10 mouse cellular contexts compared by ENCODE assay signal in the genomic region with DNA sequence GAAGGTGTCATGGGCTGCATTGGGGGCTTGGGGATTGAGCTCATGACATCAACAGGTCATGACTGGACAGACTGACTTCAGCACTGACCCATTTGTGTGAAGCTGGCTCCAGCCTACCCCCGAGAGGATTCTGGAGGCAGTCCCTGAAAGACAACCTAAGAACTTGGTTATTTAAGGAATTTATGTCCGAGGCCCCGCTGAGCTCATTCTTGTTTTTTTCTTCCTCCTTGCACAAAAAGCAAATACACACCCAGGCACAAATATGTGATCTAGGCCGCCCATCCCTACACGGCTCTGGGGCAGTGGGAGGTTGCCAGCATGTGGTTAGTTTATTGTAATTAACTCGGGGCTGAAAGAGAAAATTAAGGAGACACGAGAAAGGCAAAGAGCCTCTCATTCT. TPM values are rescaled to one million over a fixed set of nuclear protein-coding genes. Genes with fewer than 3 reads are reported as not detected.
DNase-seq lines count a peak whose midpoint lies in the region; ATAC-seq and TF ChIP-seq lines count a peak whose summit lies in the region.
"Had no signal": no experiment of that assay in that cellular context is flagged by ENCODE, and none has a peak within 500 bp of the region (broad histone marks: within the 10 kb centered on the region; RNA-seq: fewer than 3 reads in every experiment).

No protein-coding gene starts in this region.

- TF ChIP-seq EP300 in stomach, postnatal 0 days (optimal IDR thresholded peaks at IDR 0.05): no peak

- H3K9ac ChIP-seq in stomach, postnatal 0 days (ENCODE audit: low read length): no peak overlapping the region
- H3K9ac ChIP-seq: neural tube, embryonic 13.5 days had no signal

- no peaks in the 10 kb centered on the region for H3K27me3 ChIP-seq in limb, embryonic 10.5 days (ENCODE audit: low read depth, poor library complexity, severe bottlenecking)
- no peaks in the 10 kb centered on the region for H3K27me3 ChIP-seq in stomach, postnatal 0 days (ENCODE audit: control insufficient read depth, insufficient read depth, low read length)
- H3K27me3 ChIP-seq: neural tube, embryonic 13.5 days had no signal

- H3K9me3 ChIP-seq in limb, embryonic 10.5 days (replicated peaks): no peaks in the 10 kb centered on the region
- H3K9me3 ChIP-seq in stomach, postnatal 0 days (ENCODE audit: control insufficient read depth, low read length): no peaks in the 10 kb centered on the region
- H3K9me3 ChIP-seq: neural tube, embryonic 13.5 days had no signal

- peaks cover 30% of the 10 kb centered on the region for H3K4me1 ChIP-seq in limb, embryonic 10.5 days
- peaks cover 3% of the 10 kb centered on the region; the same call in 1 of the 2 replicates for H3K4me1 ChIP-seq in stomach, postnatal 0 days (replicated peaks; ENCODE audit: control insufficient read depth, insufficient read depth)

- no peak overlapping the region for H3K4me2 ChIP-seq in stomach, postnatal 0 days (replicated peaks; ENCODE audit: low read depth)
- H3K4me2 ChIP-seq: neural tube, embryonic 13.5 days had no signal

- ATAC-seq in stomach, postnatal 0 days (ENCODE audit: low FRiP score, low TSS enrichment): peak; percentile 57

- peak overlapping the region; percentile 70 for H3K27ac ChIP-seq in gastrocnemius, adult 2 months
- 0 out of 2 replicates have a peak overlapping the region, but pooled peaks have one; percentile 10 for H3K27ac ChIP-seq in limb, embryonic 10.5 days
- H3K27ac ChIP-seq in stomach, postnatal 0 days (replicated peaks): peak overlapping the region; percentile 40; the same call in 1 of the 2 replicates
- H3K27ac ChIP-seq: neural tube, embryonic 13.5 days had no signal

- H3K4me3 ChIP-seq in gastrocnemius, adult 2 months: peak overlapping the region; percentile 35
- no peak overlapping the region for H3K4me3 ChIP-seq in limb, embryonic 10.5 days
- H3K4me3 ChIP-seq in stomach, postnatal 0 days (ENCODE audit: low read depth, low read length): no peak overlapping the region
- H3K4me3 ChIP-seq: neural tube, embryonic 13.5 days had no signal

- intact Hi-C loops in gastrocnemius, adult 2 months (cut with DNase I): no loop called here

- WGBS in limb, embryonic 10.5 days: 39% methylated on average over 7 of the region's 7 CpGs
- 15% methylated on average over 7 of the region's 7 CpGs for WGBS in stomach, postnatal 0 days

- DNase-seq in lung, adult 18-20 months: peak; percentile 46 to 59
- no peak for DNase-seq in lung, postnatal 14 days
- DNase-seq in gastrocnemius, adult 2 months: peak; percentile 56
- no peak for DNase-seq in limb, embryonic 10.5 days (ENCODE audit: low spot score)
- DNase-seq in stomach, postnatal 0 days (ENCODE audit: low spot score): peak; percentile 35
- no peak for DNase-seq in adrenal gland, postnatal 36 days
- no peak for DNase-seq in thymus, postnatal 36 days
- DNase-seq in cerebellum, postnatal 10 days: no peak
- DNase-seq: thymus, adult 2 months had no signal

- no peaks in the 10 kb centered on the region for H3K36me3 ChIP-seq in limb, embryonic 10.5 days
- no peaks in the 10 kb centered on the region for H3K36me3 ChIP-seq in stomach, postnatal 0 days (ENCODE audit: control insufficient read depth, insufficient read depth, low read length)
- H3K36me3 ChIP-seq: neural tube, embryonic 13.5 days had no signal

- no peak for TF ChIP-seq CTCF in gastrocnemius, adult 2 months (IDR thresholded peaks at IDR 0.05)
- no peak for TF ChIP-seq CTCF in stomach, postnatal 0 days (IDR thresholded peaks at IDR 0.05; ENCODE audit: low read depth)

RNA-seq across cellular contexts. Expression of a gene that starts 9.0 kb away (rescaled TPM):
- total RNA-seq in gastrocnemius, adult 2 months (2021): 10 to 100 TPM; 11.9 to 22.3 TPM
- polyA plus RNA-seq in limb, embryonic 10.5 days (2016; fragmentation: Nextera tagmentation; extraction: Ambion mirVana): 19.0 and 21.6 TPM in 2 replicates
- 83.6 and 91.4 TPM in 2 replicates for polyA plus RNA-seq in stomach, postnatal 0 days (2015; fragmentation: Nextera tagmentation; extraction: Ambion mirVana)
- 10 to 100 TPM; 18.3 to 30.3 TPM for total RNA-seq in adrenal gland, postnatal 36 days (2021)

Comparison
In these comparisons a context has a peak if more than half of its experiments do, and no peak if none do; other contexts are left out.
1. DNase-seq: peak in lung, adult 18-20 months (2 of 2), gastrocnemius, adult 2 months (single experiment) and stomach, postnatal 0 days (single experiment); none in lung, postnatal 14 days (single experiment), limb, embryonic 10.5 days (single experiment), adrenal gland, postnatal 36 days (0 of 2), thymus, postnatal 36 days (0 of 2) and cerebellum, postnatal 10 days (0 of 2).
2. H3K27ac ChIP-seq: peak in every context shown above with its lines; median percentile 70 in gastrocnemius, adult 2 months; 40 in stomach, postnatal 0 days; 10 in limb, embryonic 10.5 days.